Mouse (Mus musculus) ES-E14 (cell line): ENCODE measurements around the gene Mtss1l.

Experiments used
- HCFC1 ChIP-seq: IDR thresholded peaks from 2 replicates; pipeline ENCODE4 v1.6.1; 2012; ENCODE audit warnings: low read length, inconsistent platforms, borderline replicate concordance; ENCODE audit not compliant: insufficient read depth
- ZC3H11A ChIP-seq: IDR thresholded peaks from 2 replicates; pipeline ENCODE4 v1.6.1; 2012; ENCODE audit warnings: low read depth, mild to moderate bottlenecking, inconsistent platforms, low read length, borderline replicate concordance

DNA sequence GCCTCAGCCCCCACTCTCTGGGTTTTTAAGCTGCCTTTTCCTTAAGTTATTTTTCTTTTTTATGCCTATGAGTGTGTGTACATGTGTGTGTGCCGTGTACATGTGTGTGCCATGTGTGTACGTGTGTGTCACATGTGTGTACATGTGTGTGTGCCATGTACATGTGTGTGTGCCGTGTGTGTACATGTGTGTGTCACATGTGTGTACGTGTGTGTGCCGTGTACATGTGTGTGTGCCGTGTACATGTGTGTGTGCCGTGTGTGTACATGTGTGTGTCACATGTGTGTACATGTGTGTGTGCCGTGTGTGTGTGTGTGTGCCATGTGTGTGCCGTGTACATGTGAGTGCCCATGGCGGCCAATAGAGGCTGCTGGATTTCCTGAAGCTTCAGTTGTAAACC is 23.9 kb downstream of the Mtss1l start:
- TF ChIP-seq ZC3H11A: no peak
- TF ChIP-seq HCFC1: no peak
